Mouse (Mus musculus) cerebellum, postnatal 10 days (tissue): ENCODE measurements around the gene Gm10799.
A peak's percentile ranks its signal among the peaks of the same experiment; 100 is the strongest.
"Not testable (repeated sequence)": the region's sequence is repeated elsewhere in the genome, so short reads cannot be mapped to it uniquely, and the experiment has no call there.

Experiments used
- DNase-seq, 2 experiments: peaks; one replicate each; pipeline ENCODE4 v3.0.0; 2021; ENCODE audit warnings: mixed read lengths in 2 of 2

Gm10799 gene

GRCm38 (mm10) chr2:104068450-104068849 lies at the start of gene Gm10799:
Gene Gm10799, minus strand, starts transcription at chr2:104068550.
- DNase-seq = not testable (repeated sequence)

GRCm38 (mm10) chr2:104117173-104117572 lies 48.8 kb upstream of the Gm10799 start:
- DNase-seq = not testable (repeated sequence)

- DNase-seq = no peak
Measured at GRCm38 (mm10) chr2:104114898-104115297, 46.5 kb upstream of the Gm10799 start.

GRCm38 (mm10) chr2:104113563-104113962 lies 45.2 kb upstream of the Gm10799 start:
- DNase-seq = not testable (repeated sequence)

GRCm38 (mm10) chr2:104111170-104111797 lies 42.9 kb upstream of the Gm10799 start:
- not testable (repeated sequence) for DNase-seq

GRCm38 (mm10) chr2:104110031-104110430 lies 41.7 kb upstream of the Gm10799 start:
- no peak for DNase-seq

- DNase-seq = no peak
Measured at GRCm38 (mm10) chr2:104109528-104109927, 41.2 kb upstream of the Gm10799 start.

- DNase-seq = not testable (repeated sequence)
Measured at GRCm38 (mm10) chr2:104109021-104109420, 40.7 kb upstream of the Gm10799 start.

- DNase-seq = no peak
Measured at GRCm38 (mm10) chr2:104104800-104105199, 36.5 kb upstream of the Gm10799 start.

- no peak for DNase-seq
Measured at GRCm38 (mm10) chr2:104099946-104100345, 31.6 kb upstream of the Gm10799 start.

GRCm38 (mm10) chr2:104099231-104099585 lies 30.9 kb upstream of the Gm10799 start:
- no peak for DNase-seq

- no peak for DNase-seq
Measured at GRCm38 (mm10) chr2:104098529-104099230, 30.3 kb upstream of the Gm10799 start.

- DNase-seq = not testable (repeated sequence)
Measured at GRCm38 (mm10) chr2:104097396-104097795, 29.0 kb upstream of the Gm10799 start.

GRCm38 (mm10) chr2:104096796-104097195 lies 28.4 kb upstream of the Gm10799 start:
- not testable (repeated sequence) for DNase-seq

GRCm38 (mm10) chr2:104096256-104096655 lies 27.9 kb upstream of the Gm10799 start:
- DNase-seq = no peak

GRCm38 (mm10) chr2:104095741-104096213 lies 27.4 kb upstream of the Gm10799 start, which contains the start of gene Cd59a:
Gene Cd59a, plus strand, starts transcription at chr2:104095801.
- DNase-seq = peak; percentile 65 to 74

- no peak for DNase-seq
Measured at GRCm38 (mm10) chr2:104093305-104093704, 25.0 kb upstream of the Gm10799 start.

GRCm38 (mm10) chr2:104087562-104087961 lies 19.2 kb upstream of the Gm10799 start:
- DNase-seq = not testable (repeated sequence)

- DNase-seq = not testable (repeated sequence)
Measured at GRCm38 (mm10) chr2:104084027-104084426, 15.7 kb upstream of the Gm10799 start.

- no peak for DNase-seq
Measured at GRCm38 (mm10) chr2:104082474-104082873, 14.1 kb upstream of the Gm10799 start.

- DNase-seq = not testable (repeated sequence)
Measured at GRCm38 (mm10) chr2:104081436-104082050, 13.2 kb upstream of the Gm10799 start.

- not testable (repeated sequence) for DNase-seq
Measured at GRCm38 (mm10) chr2:104078285-104078684, 9.9 kb upstream of the Gm10799 start.

GRCm38 (mm10) chr2:104069704-104070185 lies 1.4 kb upstream of the Gm10799 start, which contains the start of gene Cd59b:
Gene Cd59b, plus strand, starts transcription at chr2:104069849.
- peak; percentile 49 to 67 for DNase-seq
